Mouse (Mus musculus) limb, embryonic 14.5 days (tissue): Measurements from ENCODE around the gene Lmo2. TPM values are rescaled to one million over a fixed set of nuclear protein-coding genes. Genes with fewer than 3 reads are reported as not detected.
A peak's percentile ranks its signal among the peaks of the same experiment; 100 is the strongest.
"Not testable (repeated sequence)": the region's sequence is repeated elsewhere in the genome, so short reads cannot be mapped to it uniquely, and the experiment has no call there.

Experiments
- ATAC-seq: fragments of 200-750 bp; cut with Nextera tagmentation; 2 replicates; pipeline ENCODE4 v1.8.0; 2017; ENCODE audit warnings: low read depth, moderate number of reproducible peaks, moderate TSS enrichment; ENCODE audit not compliant: low FRiP score
- DNase-seq: peaks from one replicate; pipeline ENCODE4 v3.0.0-alpha.2; 2015; ENCODE audit warnings: low spot score
- H3K27ac ChIP-seq: fragments of 300-500 bp; sonication (generic); replicated peaks from 2 replicates; pipeline ENCODE4 v1.5.1; 2014; ENCODE audit warnings: low read depth, mild to moderate bottlenecking, low read length, moderate library complexity, mixed read lengths
- H3K27me3 ChIP-seq: fragments of 300-500 bp; sonication (generic); 2 replicates; pipeline ENCODE4 v1.6.1; 2014; ENCODE audit warnings: low read length, mixed read lengths; ENCODE audit not compliant: control insufficient read depth, insufficient read depth
- H3K36me3 ChIP-seq: fragments of 300-500 bp; sonication (generic); 2 replicates; pipeline ENCODE4 v1.6.1; 2014; ENCODE audit warnings: mild to moderate bottlenecking, low read length, moderate library complexity, mixed read lengths; ENCODE audit not compliant: control insufficient read depth, insufficient read depth
- H3K4me1 ChIP-seq: fragments of 300-500 bp; sonication (generic); 2 replicates; pipeline ENCODE4 v1.6.1; 2014; ENCODE audit warnings: antibody characterized with exemption, low read length, mixed read lengths; ENCODE audit not compliant: control insufficient read depth, insufficient read depth
- H3K4me2 ChIP-seq: fragments of 300-500 bp; sonication (generic); replicated peaks from 2 replicates; pipeline ENCODE4 v1.6.1; 2014; ENCODE audit warnings: low read depth, mild to moderate bottlenecking, low read length, moderate library complexity; ENCODE audit not compliant: severe bottlenecking
- H3K4me3 ChIP-seq: fragments of 300-500 bp; sonication (generic); replicated peaks from 2 replicates; pipeline ENCODE4 v1.5.1; 2014; ENCODE audit warnings: low read length
- H3K9ac ChIP-seq: fragments of 300-500 bp; sonication (generic); 2 replicates; pipeline ENCODE4 v1.6.1; 2014; ENCODE audit warnings: mild to moderate bottlenecking, low read depth, low read length, moderate library complexity; ENCODE audit not compliant: severe bottlenecking
- H3K9me3 ChIP-seq: fragments of 300-500 bp; sonication (generic); 2 replicates; pipeline ENCODE4 v1.6.1; 2016; ENCODE audit warnings: low read length; ENCODE audit not compliant: control insufficient read depth
- POLR2A ChIP-seq: fragments of 200-500 bp; IDR thresholded peaks from 2 replicates; pipeline ENCODE4 v1.8.0; 2012; ENCODE audit warnings: inconsistent platforms, mild to moderate bottlenecking, moderate library complexity, borderline replicate concordance; ENCODE audit not compliant: insufficient read depth, insufficient read length; ENCODE audit errors: extremely low read depth
- WGBS: fragments of 180-500 bp; shearing (Covaris S2); extraction: QIAGEN DNeasy Blood & Tissue Kit; methylation state at CpG from one replicate; pipeline ENCODE4 v1.1.7; 2014; 5-methylcytosine and 5-hydroxymethylcytosine counted together
- polyA plus RNA-seq, 2 experiments: library from polyadenylated mRNA; depleted of rRNA in 1 of 2; stranded (reverse) in 1 of 2; unstranded in 1 of 2; fragments of >200 nt; fragmentation: Nextera tagmentation in 1 of 2; extraction: Ambion mirVana in 1 of 2; gene quantifications; 2 replicates each; pipeline versions ENCODE4 v1.2.1 to v1.2.3; 2012 to 2014

Gene Lmo2
- polyA plus RNA-seq, 2 experiments = 17.8 TPM

DNA sequence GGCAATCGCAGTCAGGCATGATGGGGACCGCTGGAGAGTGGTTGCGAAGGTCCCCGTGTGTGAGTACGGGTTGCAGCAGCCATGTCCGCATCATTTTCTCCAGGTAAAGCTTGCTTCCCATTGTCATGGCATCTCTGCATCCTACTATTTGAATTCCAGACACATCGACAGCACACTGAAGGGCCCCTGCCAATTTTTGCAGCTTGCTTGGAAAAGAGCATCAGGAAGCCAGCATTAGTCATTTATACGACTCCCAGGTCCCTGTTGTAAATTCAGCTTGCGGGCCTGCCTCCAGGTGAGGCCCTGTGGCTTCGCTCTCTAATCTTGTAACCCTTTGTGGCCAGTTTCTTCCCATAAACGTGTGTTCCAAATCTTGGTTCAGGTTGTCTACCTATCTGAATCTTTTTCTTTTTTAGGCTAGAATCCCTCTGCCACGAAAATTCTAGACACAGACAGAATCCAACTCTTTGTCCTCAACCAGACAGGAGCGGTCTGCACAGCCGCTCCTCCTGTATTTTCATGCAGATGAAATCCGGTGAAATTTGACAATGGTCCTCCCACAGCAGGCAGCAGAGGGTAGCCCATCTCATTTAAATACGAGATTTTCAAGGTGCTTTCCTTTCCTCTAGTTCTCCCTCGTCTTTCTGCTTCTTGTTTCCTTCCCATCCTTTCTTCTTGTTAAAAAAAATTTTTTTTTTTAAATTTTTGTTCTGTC is 35.0 kb downstream of the Lmo2 start:
- ATAC-seq (no peak), DNase-seq (no peak)
- TF ChIP-seq POLR2A = no peak
- Histone ChIP-seq H3K27ac (no peak overlapping the region), H3K4me1 (peaks cover 4% of the 10 kb centered on the region), H3K36me3 (no peaks in the 10 kb centered on the region), H3K4me2 (no peak overlapping the region), H3K4me3 (no peak overlapping the region), H3K27me3 (no peaks in the 10 kb centered on the region), H3K9ac (no peak overlapping the region), H3K9me3 (no peaks in the 10 kb centered on the region)
- WGBS = 27% methylated on average over 17 of the region's 17 CpGs

DNA sequence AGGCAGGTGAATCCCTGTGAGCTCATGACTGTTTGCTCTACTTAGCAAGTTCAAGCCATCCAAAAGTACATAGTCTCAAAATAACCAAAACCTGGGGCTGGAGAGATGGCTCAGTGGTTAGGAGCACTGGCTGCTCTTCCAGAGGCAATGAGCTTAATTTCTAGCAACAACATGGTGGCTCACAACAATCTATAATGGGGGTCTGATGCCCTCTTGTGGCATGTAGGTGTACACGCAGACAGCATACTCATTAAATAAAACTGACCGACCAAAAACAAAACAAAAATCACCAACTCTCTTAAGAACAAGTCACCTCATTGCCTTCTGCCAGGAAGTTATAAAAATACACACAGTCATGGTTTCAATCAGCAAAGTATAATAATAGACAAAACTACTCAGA is 43.3 kb downstream of the Lmo2 start:
- no peak overlapping the region for H3K4me2 ChIP-seq
- H3K9me3 ChIP-seq = no peaks in the 10 kb centered on the region
- no peaks in the 10 kb centered on the region for H3K27me3 ChIP-seq
- no peaks in the 10 kb centered on the region for H3K4me1 ChIP-seq
- DNase-seq (no peak), ATAC-seq (no peak)
- no peak overlapping the region for H3K27ac ChIP-seq
- no peak overlapping the region for H3K4me3 ChIP-seq
- H3K36me3 ChIP-seq = no peaks in the 10 kb centered on the region
- TF ChIP-seq POLR2A = no peak
- no peak overlapping the region for H3K9ac ChIP-seq
- 17% methylated on average over 2 of the region's 2 CpGs for WGBS

DNA sequence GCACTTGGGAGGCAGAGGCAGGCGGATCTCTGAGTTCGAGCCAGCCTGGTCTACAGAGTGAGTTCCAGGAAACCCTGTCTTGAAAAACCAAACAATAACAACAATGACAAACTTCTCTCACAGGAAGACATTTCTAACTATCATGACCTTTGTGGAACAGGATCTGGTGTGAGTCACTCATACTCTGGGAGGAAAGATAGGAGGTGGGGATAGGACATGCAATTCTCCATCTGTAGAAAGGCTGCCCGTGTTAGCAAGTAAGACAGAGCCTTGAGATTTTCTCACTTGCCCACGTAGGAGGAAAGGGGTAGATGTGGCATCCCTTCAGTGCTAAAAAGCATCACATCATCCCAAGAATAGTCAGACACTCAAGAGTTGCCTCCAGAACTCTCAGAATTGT is 44.1 kb downstream of the Lmo2 start:
- H3K9me3 ChIP-seq = no peaks in the 10 kb centered on the region
- no peaks in the 10 kb centered on the region for H3K27me3 ChIP-seq
- no peak overlapping the region for H3K4me3 ChIP-seq
- no peak for ATAC-seq
- no peaks in the 10 kb centered on the region for H3K36me3 ChIP-seq
- DNase-seq = no peak
- H3K27ac ChIP-seq = no peak overlapping the region
- no peak overlapping the region for H3K9ac ChIP-seq
- WGBS = 81% methylated on average over 4 of the region's 4 CpGs
- no peaks in the 10 kb centered on the region for H3K4me1 ChIP-seq
- no peak overlapping the region for H3K4me2 ChIP-seq
- no peak for TF ChIP-seq POLR2A

DNA sequence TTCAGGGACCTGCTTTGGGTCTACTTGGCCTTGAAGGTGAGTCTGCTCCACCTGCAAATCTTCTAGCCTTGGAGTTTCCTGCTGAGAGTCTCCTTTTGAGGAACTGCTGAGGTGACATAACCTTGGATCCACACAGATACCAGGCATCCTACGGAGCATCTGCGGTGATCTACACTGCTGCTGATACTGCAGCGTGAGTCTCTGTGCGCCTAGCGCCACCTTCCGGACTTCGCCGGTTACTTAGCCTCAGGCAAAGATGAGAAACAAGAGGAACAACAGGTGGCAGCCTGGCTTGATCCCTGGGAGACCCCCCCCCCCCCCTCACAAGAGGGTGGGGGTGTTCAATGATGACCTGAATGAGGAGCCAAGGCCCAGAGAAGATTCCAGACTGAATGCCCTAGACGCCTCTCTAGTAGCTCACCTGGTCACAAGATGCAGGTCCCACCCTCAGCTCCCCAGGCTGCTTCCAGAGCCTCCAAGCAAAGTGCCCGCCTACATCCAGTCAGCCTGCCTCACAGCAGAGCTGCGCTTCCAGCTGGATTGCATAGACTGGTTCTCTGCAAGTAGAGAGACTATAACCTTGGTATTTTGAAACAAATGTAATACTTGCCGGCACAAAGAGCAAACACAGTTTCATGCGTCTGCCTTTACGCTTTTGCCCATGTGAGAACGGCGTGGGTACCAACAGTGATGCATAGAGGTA is 45.1 kb downstream of the Lmo2 start:
- ATAC-seq = no peak

DNA sequence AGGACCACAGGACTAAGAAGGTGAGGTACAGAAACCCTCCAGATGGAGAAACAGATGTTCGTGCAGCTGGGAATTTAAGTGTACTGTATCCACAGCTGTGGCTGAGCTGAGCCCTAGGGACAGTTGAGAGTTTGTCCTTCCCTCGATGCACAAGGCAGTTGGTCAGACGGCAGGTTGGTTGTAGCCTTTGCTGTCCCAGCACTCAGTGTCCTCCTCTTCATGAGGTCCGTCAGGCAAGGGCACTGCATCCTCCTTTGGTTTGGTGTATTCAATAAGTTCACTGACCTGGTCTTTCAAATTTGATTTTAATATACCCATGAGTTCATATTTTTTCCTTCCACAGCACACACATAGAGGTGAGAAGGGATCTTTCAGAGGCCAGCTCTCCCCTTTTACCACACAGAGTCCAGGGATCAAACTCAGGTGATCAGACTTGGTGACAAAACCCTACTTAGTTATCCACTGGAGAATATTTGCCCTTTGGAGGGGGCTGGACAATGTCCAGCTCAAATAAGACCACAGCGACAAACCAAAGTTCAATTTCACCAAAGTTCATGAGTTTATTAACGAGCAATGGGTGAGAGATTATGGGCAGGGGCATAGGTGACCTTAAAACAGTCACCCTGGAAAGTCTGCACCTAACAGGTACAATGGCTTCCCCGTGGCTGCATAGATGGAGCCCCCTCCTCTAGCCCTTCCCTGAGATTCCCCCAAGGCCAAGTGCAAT is 50.2 kb downstream of the Lmo2 start:
- H3K4me3 ChIP-seq = no peak overlapping the region
- DNase-seq (no peak), ATAC-seq (no peak)
- no peak overlapping the region for H3K9ac ChIP-seq
- no peaks in the 10 kb centered on the region for H3K4me1 ChIP-seq
- no peaks in the 10 kb centered on the region for H3K9me3 ChIP-seq
- no peak overlapping the region for H3K4me2 ChIP-seq
- H3K27ac ChIP-seq = no peak overlapping the region
- no peaks in the 10 kb centered on the region for H3K27me3 ChIP-seq
- TF ChIP-seq POLR2A = no peak
- 74% methylated on average over 7 of the region's 7 CpGs for WGBS
- no peaks in the 10 kb centered on the region for H3K36me3 ChIP-seq

More for the DNA sequence above, 45.1 kb downstream of the Lmo2 start:
- TF ChIP-seq POLR2A = no peak
- peak; percentile 10 for DNase-seq
- H3K36me3 ChIP-seq = no peaks in the 10 kb centered on the region
- no peaks in the 10 kb centered on the region for H3K9me3 ChIP-seq
- H3K9ac ChIP-seq = no peak overlapping the region
- H3K27me3 ChIP-seq = no peaks in the 10 kb centered on the region
- no peak overlapping the region for H3K4me3 ChIP-seq
- no peak overlapping the region for H3K4me2 ChIP-seq
- no peaks in the 10 kb centered on the region for H3K4me1 ChIP-seq
- 29% methylated on average over 16 of the region's 16 CpGs for WGBS
- H3K27ac ChIP-seq = no peak overlapping the region

DNA sequence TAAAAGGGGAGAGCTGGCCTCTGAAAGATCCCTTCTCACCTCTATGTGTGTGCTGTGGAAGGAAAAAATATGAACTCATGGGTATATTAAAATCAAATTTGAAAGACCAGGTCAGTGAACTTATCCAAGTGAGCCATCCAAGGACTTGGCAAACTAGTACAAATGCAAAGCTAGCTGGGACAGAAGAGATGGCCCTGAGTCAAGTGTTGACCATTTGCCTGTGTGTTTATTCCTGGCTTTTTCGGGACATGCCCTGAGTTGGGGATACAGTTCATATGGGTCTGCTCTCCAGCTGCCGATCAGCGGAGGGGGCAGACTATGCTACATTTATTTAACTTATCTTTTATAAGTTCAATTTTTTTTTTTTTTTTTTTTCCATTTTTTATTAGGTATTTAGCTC is 51.1 kb downstream of the Lmo2 start:
- H3K9me3 ChIP-seq, H3K36me3 ChIP-seq, H3K4me2 ChIP-seq, H3K4me3 ChIP-seq, ATAC-seq, H3K4me1 ChIP-seq, H3K27me3 ChIP-seq, H3K27ac ChIP-seq, DNase-seq, H3K9ac ChIP-seq: not testable (repeated sequence)
- 90% methylated on average over 3 of the region's 3 CpGs for WGBS
